Mouse (Mus musculus): ENCODE measurements around the gene Il17rb. TPM values are rescaled to one million over a fixed set of nuclear protein-coding genes. Genes with fewer than 3 reads are reported as not detected.

Gene Il17rb
- total and polyA plus RNA-seq, 3 experiments, result 0.33 TPM; not detected in 2

- Histone ChIP-seq H3K4me1 (ENCODE audit: insufficient read depth, low read depth, low read length) (peaks cover 2% of the 10 kb centered on the region), H3K36me3 (replicated peaks) (peaks cover 87% of the 10 kb centered on the region)
- no peak for ATAC-seq (ENCODE audit: extremely low read depth, insufficient number of reproducible peaks, low FRiP score, poor library complexity, severe bottlenecking)
Measured at GRCm38 (mm10) chr14:29994976-29995375, 13.7 kb downstream of the Il17rb start.

DNA sequence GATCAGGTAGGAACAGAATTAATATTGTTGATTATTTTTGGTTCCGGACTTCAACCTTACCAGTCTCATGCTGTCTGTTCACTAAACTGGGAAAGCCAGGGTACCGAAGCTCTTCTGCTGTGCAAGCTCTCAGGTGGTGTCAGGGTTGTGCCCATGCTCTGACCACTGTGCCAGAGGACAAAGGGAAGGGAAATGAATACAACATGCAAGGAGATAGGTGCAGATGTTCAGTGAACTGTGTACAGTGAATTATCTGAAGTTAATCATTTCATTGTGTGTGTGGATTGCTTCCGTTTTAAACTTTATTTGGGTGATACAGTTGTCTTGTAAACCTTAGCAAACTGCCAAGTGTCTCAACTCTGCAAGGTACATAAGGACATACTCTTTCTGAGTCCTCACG, 20.4 kb downstream of the Il17rb start:
- Histone ChIP-seq H3K9me3 (replicated peaks) (no peaks in the 10 kb centered on the region), H3K36me3 (replicated peaks) (peaks cover 100% of the 10 kb centered on the region), H3K4me1 (ENCODE audit: insufficient read depth, low read depth, low read length) (no peaks in the 10 kb centered on the region), H3K4me3 (ENCODE audit: low read depth, low read length) (no peak overlapping the region), H3K27me3 (ENCODE audit: insufficient read depth, low read length) (no peaks in the 10 kb centered on the region)
- TF ChIP-seq GATA2 (IDR thresholded peaks at IDR 0.05; ENCODE audit: borderline replicate concordance, low read depth, low read length), result no peak
- no peak for TF ChIP-seq CTCF (IDR thresholded peaks at IDR 0.05; ENCODE audit: low read depth, low read length)
- TF ChIP-seq GATA1 (IDR thresholded peaks at IDR 0.05; ENCODE audit: borderline replicate concordance, low read length), result no peak
- TF ChIP-seq TAL1 (conservative IDR thresholded peaks at IDR 0.05; ENCODE audit: low read depth, low read length), result no peak
- TF ChIP-seq POLR2AphosphoS5 (IDR thresholded peaks at IDR 0.05; ENCODE audit: insufficient replicate concordance, low read depth, low read length), result no peak
- DNase-seq (ENCODE audit: low spot score) (no peak), ATAC-seq (ENCODE audit: extremely low read depth, insufficient number of reproducible peaks, low FRiP score, poor library complexity, severe bottlenecking) (no peak)

More at GRCm38 (mm10) chr14:29994976-29995375, 13.7 kb downstream of the Il17rb start:
- H3K9me3 ChIP-seq (replicated peaks), result no peaks in the 10 kb centered on the region
- H3K27me3 ChIP-seq (ENCODE audit: insufficient read depth, low read length), result no peaks in the 10 kb centered on the region
- H3K4me3 ChIP-seq (ENCODE audit: low read depth, low read length), result no peak overlapping the region
- DNase-seq (ENCODE audit: low spot score), result no peak
- TF ChIP-seq GATA2 (IDR thresholded peaks at IDR 0.05; ENCODE audit: borderline replicate concordance, low read depth, low read length), result no peak
- no peak for TF ChIP-seq TAL1 (conservative IDR thresholded peaks at IDR 0.05; ENCODE audit: low read depth, low read length)
- no peak for TF ChIP-seq CTCF (IDR thresholded peaks at IDR 0.05; ENCODE audit: low read depth, low read length)

DNA sequence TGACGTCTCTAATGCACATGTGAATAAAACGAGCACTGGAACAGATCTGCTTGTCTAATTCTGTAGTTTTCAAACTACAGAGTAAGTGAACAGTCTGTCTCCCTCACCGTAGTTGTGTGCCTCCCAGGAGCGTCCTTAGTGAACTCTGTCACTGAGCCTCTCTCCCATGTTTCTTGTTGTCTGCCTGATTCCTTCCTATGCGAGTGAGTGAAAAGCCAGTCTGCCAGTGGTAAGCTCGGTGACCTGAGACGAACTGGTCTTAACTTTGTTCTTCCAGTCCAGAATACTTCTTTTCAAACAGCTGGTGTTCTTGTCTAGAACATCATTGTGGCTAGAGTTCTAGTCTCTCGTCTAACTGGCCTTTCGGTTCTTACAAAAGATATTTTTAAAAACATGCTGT, 21.0 kb downstream of the Il17rb start:
- TF ChIP-seq GATA1 (IDR thresholded peaks at IDR 0.05; ENCODE audit: borderline replicate concordance, low read length), result no peak
- no peak for TF ChIP-seq GATA2 (IDR thresholded peaks at IDR 0.05; ENCODE audit: borderline replicate concordance, low read depth, low read length)
- no peak for TF ChIP-seq POLR2AphosphoS5 (IDR thresholded peaks at IDR 0.05; ENCODE audit: insufficient replicate concordance, low read depth, low read length)
- TF ChIP-seq CTCF (IDR thresholded peaks at IDR 0.05; ENCODE audit: low read depth, low read length), result no peak
- TF ChIP-seq TAL1 (conservative IDR thresholded peaks at IDR 0.05; ENCODE audit: low read depth, low read length), result no peak
- Histone ChIP-seq H3K27me3 (ENCODE audit: insufficient read depth, low read length) (no peaks in the 10 kb centered on the region), H3K4me1 (ENCODE audit: insufficient read depth, low read depth, low read length) (no peaks in the 10 kb centered on the region), H3K4me3 (ENCODE audit: low read depth, low read length) (no peak overlapping the region), H3K36me3 (replicated peaks) (peaks cover 100% of the 10 kb centered on the region), H3K9me3 (replicated peaks) (no peaks in the 10 kb centered on the region)
- ATAC-seq (ENCODE audit: extremely low read depth, insufficient number of reproducible peaks, low FRiP score, poor library complexity, severe bottlenecking) (no peak), DNase-seq (ENCODE audit: low spot score) (no peak)

GRCm38 (mm10) chr14:29987276-29987675, 21.4 kb downstream of the Il17rb start:
- no peak overlapping the region for H3K4me3 ChIP-seq (ENCODE audit: low read depth, low read length)
- no peaks in the 10 kb centered on the region for H3K27me3 ChIP-seq (ENCODE audit: insufficient read depth, low read length)
- DNase-seq (ENCODE audit: low spot score) (no peak), ATAC-seq (ENCODE audit: extremely low read depth, insufficient number of reproducible peaks, low FRiP score, poor library complexity, severe bottlenecking) (no peak)
- TF ChIP-seq TAL1 (conservative IDR thresholded peaks at IDR 0.05; ENCODE audit: low read depth, low read length), result no peak
- TF ChIP-seq POLR2AphosphoS5 (IDR thresholded peaks at IDR 0.05; ENCODE audit: insufficient replicate concordance, low read depth, low read length), result no peak
- TF ChIP-seq GATA2 (IDR thresholded peaks at IDR 0.05; ENCODE audit: borderline replicate concordance, low read depth, low read length), result no peak
- TF ChIP-seq GATA1 (IDR thresholded peaks at IDR 0.05; ENCODE audit: borderline replicate concordance, low read length), result no peak
- TF ChIP-seq CTCF (IDR thresholded peaks at IDR 0.05; ENCODE audit: low read depth, low read length), result no peak
- H3K9me3 ChIP-seq (replicated peaks), result no peaks in the 10 kb centered on the region
- no peaks in the 10 kb centered on the region for H3K4me1 ChIP-seq (ENCODE audit: insufficient read depth, low read depth, low read length)
- peaks cover 100% of the 10 kb centered on the region for H3K36me3 ChIP-seq (replicated peaks)

DNA sequence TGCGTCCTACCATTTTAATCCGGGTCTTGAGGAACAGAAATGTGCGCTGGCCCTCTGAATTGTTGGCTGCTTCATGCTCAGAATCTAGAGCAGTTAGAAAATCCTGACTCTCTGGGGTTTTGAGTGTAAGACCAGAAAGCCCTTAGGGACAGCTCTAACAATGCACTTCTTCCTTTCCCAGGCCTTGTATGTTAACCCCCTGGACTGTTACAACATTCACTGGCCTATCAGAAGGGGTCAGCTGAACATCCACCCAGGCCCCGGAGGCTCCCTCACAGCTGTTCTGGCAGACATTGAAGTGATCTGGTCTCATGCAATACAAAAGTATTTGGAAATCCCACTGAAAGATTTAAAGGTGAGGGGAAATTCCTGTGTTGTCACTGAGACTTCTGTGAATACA, 22.6 kb downstream of the Il17rb start:
- TF ChIP-seq TAL1 (conservative IDR thresholded peaks at IDR 0.05; ENCODE audit: low read depth, low read length), result no peak
- TF ChIP-seq CTCF (IDR thresholded peaks at IDR 0.05; ENCODE audit: low read depth, low read length), result no peak
- TF ChIP-seq GATA1 (IDR thresholded peaks at IDR 0.05; ENCODE audit: borderline replicate concordance, low read length), result no peak
- TF ChIP-seq GATA2 (IDR thresholded peaks at IDR 0.05; ENCODE audit: borderline replicate concordance, low read depth, low read length), result no peak
- TF ChIP-seq POLR2AphosphoS5 (IDR thresholded peaks at IDR 0.05; ENCODE audit: insufficient replicate concordance, low read depth, low read length), result no peak
- ATAC-seq (ENCODE audit: extremely low read depth, insufficient number of reproducible peaks, low FRiP score, poor library complexity, severe bottlenecking) (no peak), DNase-seq (ENCODE audit: low spot score) (no peak)
- H3K4me1 ChIP-seq (ENCODE audit: insufficient read depth, low read depth, low read length), result no peaks in the 10 kb centered on the region
- H3K9me3 ChIP-seq (replicated peaks), result no peaks in the 10 kb centered on the region
- peaks cover 100% of the 10 kb centered on the region for H3K36me3 ChIP-seq (replicated peaks)
- no peaks in the 10 kb centered on the region for H3K27me3 ChIP-seq (ENCODE audit: insufficient read depth, low read length)
- no peak overlapping the region for H3K4me3 ChIP-seq (ENCODE audit: low read depth, low read length)

- H3K27me3 ChIP-seq (ENCODE audit: insufficient read depth, low read length), result no peaks in the 10 kb centered on the region
- DNase-seq (ENCODE audit: low spot score), result no peak
- ATAC-seq (ENCODE audit: extremely low read depth, insufficient number of reproducible peaks, low FRiP score, poor library complexity, severe bottlenecking), result no peak
- peaks cover 20% of the 10 kb centered on the region for H3K4me1 ChIP-seq (ENCODE audit: insufficient read depth, low read depth, low read length)
- H3K9me3 ChIP-seq (replicated peaks), result no peaks in the 10 kb centered on the region
- H3K4me3 ChIP-seq (ENCODE audit: low read depth, low read length), result no peak overlapping the region
- peaks cover 77% of the 10 kb centered on the region for H3K36me3 ChIP-seq (replicated peaks)
- TF ChIP-seq GATA1 (IDR thresholded peaks at IDR 0.05; ENCODE audit: borderline replicate concordance, low read length) (no peak), CTCF (IDR thresholded peaks at IDR 0.05; ENCODE audit: low read depth, low read length) (0 out of 2 replicates have a peak, but pooled peaks have one; percentile 21)
Measured at GRCm38 (mm10) chr14:29980447-29981205, 28.1 kb downstream of the Il17rb start.

All from G1E (cell line).